Mouse (Mus musculus) MEL (cell line): ENCODE measurements around the gene Inpp4b. TPM values are rescaled to one million over a fixed set of nuclear protein-coding genes. Genes with fewer than 3 reads are reported as not detected.

ENCODE experiments used
- DNase-seq: peaks from one replicate; pipeline ENCODE4 v3.0.0; 2011; ENCODE audit warnings: low read depth, low spot score
- H3K27ac ChIP-seq: 2 replicates; pipeline ENCODE4 v1.5.1; 2012; ENCODE audit warnings: low read depth, mild to moderate bottlenecking, control low read depth, low read length, moderate library complexity; ENCODE audit not compliant: control insufficient read depth
- H3K27me3 ChIP-seq, 2 experiments: fragments of 150-350 bp in 1 of 2; sonication (generic) in 1 of 2; 2 replicates each; pipeline ENCODE4 v1.6.1; 2012; ENCODE audit warnings: low read length in 2 of 2, mild to moderate bottlenecking in 2 of 2, improper control_type of control experiment in 1 of 2, moderate library complexity in 1 of 2; ENCODE audit not compliant: insufficient read depth in 2 of 2, control insufficient read depth in 1 of 2
- H3K36me3 ChIP-seq, 2 experiments: 2 replicates each; pipeline ENCODE4 v1.6.1; 2012 to 2014; ENCODE audit warnings: low read length in 2 of 2, improper control_type of control experiment in 1 of 2, inconsistent platforms in 1 of 2, mild to moderate bottlenecking in 1 of 2; ENCODE audit not compliant: insufficient read depth in 2 of 2, control insufficient read depth in 1 of 2
- H3K4me1 ChIP-seq, 2 experiments: fragments of 150-350 bp in 1 of 2; sonication (generic) in 1 of 2; 2 replicates each; pipeline ENCODE4 v1.6.1; 2012; ENCODE audit warnings: low read length in 2 of 2, improper control_type of control experiment in 1 of 2, mild to moderate bottlenecking in 1 of 2; ENCODE audit not compliant: insufficient read depth in 2 of 2, control insufficient read depth in 1 of 2
- H3K4me3 ChIP-seq, 2 experiments: fragments of 150-350 bp in 1 of 2; sonication (generic) in 1 of 2; 2 replicates each; pipeline ENCODE4 v1.5.1; 2012; ENCODE audit warnings: low read depth in 2 of 2, low read length in 2 of 2, mild to moderate bottlenecking in 2 of 2, moderate library complexity in 2 of 2, control low read depth in 1 of 2, improper control_type of control experiment in 1 of 2; ENCODE audit not compliant: control insufficient read depth in 1 of 2, insufficient read depth in 1 of 2
- H3K79me2 ChIP-seq: 2 replicates; pipeline ENCODE4 v1.6.1; 2012; ENCODE audit warnings: mild to moderate bottlenecking, low read length, moderate library complexity; ENCODE audit not compliant: control insufficient read depth, poor library complexity, insufficient read depth
- H3K9ac ChIP-seq: 2 replicates; pipeline ENCODE4 v1.6.1; 2012; ENCODE audit warnings: low read depth, mild to moderate bottlenecking, control low read depth, low read length, moderate library complexity; ENCODE audit not compliant: control insufficient read depth, poor library complexity, severe bottlenecking
- H3K9me3 ChIP-seq: fragments of 150-350 bp; sonication (generic); replicated peaks from 2 replicates; pipeline ENCODE4 v1.6.1; 2012; ENCODE audit warnings: mild to moderate bottlenecking, low read length, improper control_type of control experiment, moderate library complexity; ENCODE audit not compliant: insufficient read depth
- BHLHE40 ChIP-seq: IDR thresholded peaks from 2 replicates; pipeline ENCODE4 v1.6.1; 2012; ENCODE audit warnings: low read depth, mild to moderate bottlenecking, inconsistent platforms, low read length, improper control_type of control experiment, borderline replicate concordance
- CHD2 ChIP-seq: IDR thresholded peaks from 2 replicates; pipeline ENCODE4 v1.6.1; 2011; ENCODE audit warnings: low read length, improper control_type of control experiment
- CTCF ChIP-seq, 3 experiments: IDR thresholded peaks in 2 of 3; conservative IDR thresholded peaks in 1 of 3; 2 replicates each; pipeline ENCODE4 v1.5.1; 2011 to 2012; ENCODE audit warnings: low read length in 3 of 3, low read depth in 2 of 3, mild to moderate bottlenecking in 2 of 3, improper control_type of control experiment in 1 of 3, inconsistent platforms in 1 of 3, mixed read lengths in 1 of 3, moderate library complexity in 1 of 3; ENCODE audit not compliant: control insufficient read depth in 1 of 3, insufficient read depth in 1 of 3, poor library complexity in 1 of 3, severe bottlenecking in 1 of 3
- E2F4 ChIP-seq: IDR thresholded peaks from 2 replicates; pipeline ENCODE4 v1.6.1; 2011; ENCODE audit warnings: low read depth, low read length, improper control_type of control experiment, borderline replicate concordance
- ELF1 ChIP-seq: IDR thresholded peaks from 2 replicates; pipeline ENCODE4 v1.6.1; 2014; ENCODE audit warnings: low read depth, mild to moderate bottlenecking, inconsistent platforms, low read length, improper control_type of control experiment, moderate library complexity
- GABPA ChIP-seq: IDR thresholded peaks from 2 replicates; pipeline ENCODE4 v1.6.1; 2012; ENCODE audit warnings: low read depth, mild to moderate bottlenecking, inconsistent platforms, low read length, improper control_type of control experiment, moderate library complexity
- GATA1 ChIP-seq: IDR thresholded peaks from 2 replicates; pipeline ENCODE4 v1.6.1; 2011; ENCODE audit warnings: low read depth, low read length, improper control_type of control experiment
- MAFK ChIP-seq: IDR thresholded peaks from 2 replicates; pipeline ENCODE4 v1.6.1; 2011; ENCODE audit warnings: low read depth, mild to moderate bottlenecking, low read length, improper control_type of control experiment, borderline replicate concordance
- MAZ ChIP-seq: IDR thresholded peaks from 2 replicates; pipeline ENCODE4 v1.6.1; 2012; ENCODE audit warnings: low read depth, mild to moderate bottlenecking, inconsistent platforms, low read length, improper control_type of control experiment
- MEF2A ChIP-seq: IDR thresholded peaks from 2 replicates; pipeline ENCODE4 v1.6.1; 2014; ENCODE audit warnings: low read depth, mild to moderate bottlenecking, inconsistent platforms, low read length, improper control_type of control experiment; ENCODE audit not compliant: poor library complexity, insufficient replicate concordance, severe bottlenecking; ENCODE audit errors: extremely low read depth
- NRF1 ChIP-seq: IDR thresholded peaks from 2 replicates; pipeline ENCODE4 v1.6.1; 2014; ENCODE audit warnings: low read depth, mild to moderate bottlenecking, inconsistent platforms, low read length, improper control_type of control experiment, moderate library complexity; ENCODE audit not compliant: poor library complexity, insufficient read depth, severe bottlenecking
- POLR2A ChIP-seq, 2 experiments: IDR thresholded peaks; 2 replicates each; pipeline ENCODE4 v1.6.1; 2011 to 2012; ENCODE audit warnings: low read length in 2 of 2, mild to moderate bottlenecking in 2 of 2, control low read depth in 1 of 2, improper control_type of control experiment in 1 of 2, low read depth in 1 of 2, moderate library complexity in 1 of 2; ENCODE audit not compliant: control insufficient read depth in 1 of 2, insufficient read depth in 1 of 2, poor library complexity in 1 of 2
- RAD21 ChIP-seq: IDR thresholded peaks from 2 replicates; pipeline ENCODE4 v1.6.1; 2011; ENCODE audit warnings: mild to moderate bottlenecking, low read depth, low read length, improper control_type of control experiment
- SIN3A ChIP-seq: IDR thresholded peaks from 2 replicates; pipeline ENCODE4 v1.6.1; 2012; ENCODE audit warnings: low read length, improper control_type of control experiment, inconsistent platforms
- SMC3 ChIP-seq: IDR thresholded peaks from 2 replicates; pipeline ENCODE4 v1.6.1; 2011; ENCODE audit warnings: low read depth, low read length, improper control_type of control experiment
- UBTF ChIP-seq: IDR thresholded peaks from 2 replicates; pipeline ENCODE4 v1.6.1; 2012; ENCODE audit warnings: low read depth, mild to moderate bottlenecking, inconsistent platforms, low read length, improper control_type of control experiment, moderate library complexity, borderline replicate concordance; ENCODE audit not compliant: insufficient read depth
- USF1 ChIP-seq: IDR thresholded peaks from 2 replicates; pipeline ENCODE4 v1.6.1; 2014; ENCODE audit warnings: low read depth, mild to moderate bottlenecking, inconsistent platforms, low read length, improper control_type of control experiment, moderate library complexity
- USF2 ChIP-seq, 2 experiments: IDR thresholded peaks; 2 replicates each; pipeline ENCODE4 v1.6.1; 2011 to 2012; ENCODE audit warnings: improper control_type of control experiment in 2 of 2, low read length in 2 of 2, borderline replicate concordance in 1 of 2, inconsistent platforms in 1 of 2, low read depth in 1 of 2, mild to moderate bottlenecking in 1 of 2; ENCODE audit not compliant: insufficient read depth in 1 of 2
- ZC3H11A ChIP-seq: IDR thresholded peaks from 2 replicates; pipeline ENCODE4 v1.6.1; 2012; ENCODE audit warnings: low read depth, mild to moderate bottlenecking, inconsistent platforms, low read length, improper control_type of control experiment
- ZKSCAN1 ChIP-seq: IDR thresholded peaks from 2 replicates; pipeline ENCODE4 v1.6.1; 2012; ENCODE audit warnings: low read depth, mild to moderate bottlenecking, inconsistent platforms, low read length, improper control_type of control experiment, moderate library complexity
- ZMIZ1 ChIP-seq: IDR thresholded peaks from 2 replicates; pipeline ENCODE4 v1.6.1; 2012; ENCODE audit warnings: low read depth, mild to moderate bottlenecking, inconsistent platforms, low read length, improper control_type of control experiment, moderate library complexity
- polyA plus RNA-seq, 2 experiments: library from polyadenylated mRNA; stranded (reverse) in 1 of 2; unstranded in 1 of 2; fragments of >175 nt in 1 of 2; fragments of >200 nt in 1 of 2; gene quantifications; 2 replicates each; pipeline versions ENCODE4 v1.2.1 to v1.2.4; 2012; ENCODE audit warnings: low replicate concordance in 2 of 2, low read depth in 1 of 2; ENCODE audit not compliant: insufficient read length in 2 of 2, insufficient read depth in 1 of 2, missing spikeins in 1 of 2
- total RNA-seq: library from RNA; depleted of rRNA; stranded (reverse); fragments of 300-350 nt; gene quantifications from 2 replicates; pipeline ENCODE4 v1.2.3, GENCODE M21; 2012

Inpp4b gene
- total and polyA plus RNA-seq, 3 experiments, result 12.3 to 26.9 (median 13.6) TPM

- DNase-seq, result no peak
- no peaks in the 10 kb centered on the region for H3K27me3 ChIP-seq
- H3K9me3 ChIP-seq, result no peaks in the 10 kb centered on the region
- H3K36me3 ChIP-seq, result no peaks in the 10 kb centered on the region; a peak in 1 of 4 replicates
- no peak overlapping the region for H3K4me3 ChIP-seq
- TF ChIP-seq UBTF, result no peak
- no peak for TF ChIP-seq ZC3H11A
- TF ChIP-seq GATA1, result no peak
- TF ChIP-seq, all 39 proteins: peak for 0
- H3K4me1 ChIP-seq, result no peaks in the 10 kb centered on the region
- no peak overlapping the region for H3K27ac ChIP-seq
- H3K9ac ChIP-seq, result no peak overlapping the region
- no peaks in the 10 kb centered on the region for H3K79me2 ChIP-seq
Measured at GRCm38 (mm10) chr8:81893292-81893691, 550.9 kb downstream of the Inpp4b start.

- TF ChIP-seq ZMIZ1 (no peak), NRF1 (no peak), USF1 (no peak), ZKSCAN1 (no peak), SMC3 (no peak), BHLHE40 (no peak), MAFK (no peak), ZC3H11A (no peak), SIN3A (no peak), GABPA (no peak), POLR2A (IDR thresholded peaks at IDR 0.05; ENCODE audit: control insufficient read depth in 1 of 2, insufficient read depth in 1 of 2, low read depth in 1 of 2, low read length in 2 of 2, poor library complexity in 1 of 2) (no peak), ELF1 (no peak), MEF2A (no peak), MAZ (no peak), GATA1 (no peak), CHD2 (no peak), USF2 (IDR thresholded peaks at IDR 0.05; ENCODE audit: borderline replicate concordance in 1 of 2, insufficient read depth in 1 of 2, low read depth in 1 of 2, low read length in 2 of 2) (no peak), E2F4 (no peak), RAD21 (no peak), CTCF (IDR thresholded peaks at IDR 0.05 in 2 of 3, conservative IDR thresholded peaks at IDR 0.05 in 1 of 3; ENCODE audit: control insufficient read depth in 1 of 3, insufficient read depth in 1 of 3, low read depth in 2 of 3, low read length in 3 of 3, poor library complexity in 1 of 3, severe bottlenecking in 1 of 3) (no peak)
- TF ChIP-seq, all 39 proteins: peak for 0
- Histone ChIP-seq H3K9ac (no peak overlapping the region), H3K36me3 (no peaks in the 10 kb centered on the region), H3K79me2 (no peaks in the 10 kb centered on the region), H3K27ac (no peak overlapping the region), H3K27me3 (no peaks in the 10 kb centered on the region), H3K4me3 (no peak overlapping the region), H3K4me1 (no peaks in the 10 kb centered on the region), H3K9me3 (no peaks in the 10 kb centered on the region)
- no peak for DNase-seq
Measured at GRCm38 (mm10) chr8:81946812-81947211, 604.5 kb downstream of the Inpp4b start.
